18 mouse cellular contexts compared by ENCODE assay signal in genomic region chr15:79562417-79562816, GRCm38 (mm10). TPM values are rescaled to one million over a fixed set of nuclear protein-coding genes. Genes with fewer than 3 reads are reported as not detected.
DNase-seq lines count a peak whose midpoint lies in the region; ATAC-seq and TF ChIP-seq lines count a peak whose summit lies in the region.
"Had no signal": no experiment of that assay in that cellular context is flagged by ENCODE, and none has a peak within 500 bp of the region (broad histone marks: within the 10 kb centered on the region; RNA-seq: fewer than 3 reads in every experiment).

No protein-coding gene starts in this region.

- H3K9ac ChIP-seq in lung, postnatal 0 days (replicated peaks; ENCODE audit: low read depth): no peak overlapping the region
- H3K9ac ChIP-seq: embryonic facial prominence, embryonic 13.5 days had no signal

- 59% methylated on average over 9 of the region's 9 CpGs for WGBS in heart, embryonic 10.5 days
- 63% methylated on average over 9 of the region's 9 CpGs for WGBS in lung, postnatal 0 days

- no peak overlapping the region for H3K4me3 ChIP-seq in heart, embryonic 10.5 days
- no peak overlapping the region for H3K4me3 ChIP-seq in left cerebral cortex, adult 2 months
- H3K4me3 ChIP-seq in lung, postnatal 0 days (ENCODE audit: low read depth, low read length): no peak overlapping the region
- H3K4me3 ChIP-seq: embryonic facial prominence, embryonic 13.5 days had no signal

- intact Hi-C loops in left cerebral cortex, adult 2 months (cut with DNase I): loop anchor here (2.0 to 5.0 kb wide), 2 partner anchors 14 to 40 kb away; no protein-coding TSS in a partner anchor

- H3K27me3 ChIP-seq in heart, embryonic 10.5 days (ENCODE audit: insufficient read depth, poor library complexity, severe bottlenecking): 0 out of 2 replicates have a peak, but pooled peaks cover 4% of the 10 kb centered on the region
- no peaks in the 10 kb centered on the region for H3K27me3 ChIP-seq in lung, postnatal 0 days (replicated peaks; ENCODE audit: insufficient read depth, low read length)
- H3K27me3 ChIP-seq: embryonic facial prominence, embryonic 13.5 days had no signal

- ATAC-seq in lung, postnatal 0 days: no peak
- ATAC-seq: forebrain, embryonic 16.5 days; intestine, embryonic 16.5 days had no signal

- no peaks in the 10 kb centered on the region for H3K9me3 ChIP-seq in heart, embryonic 10.5 days
- H3K9me3 ChIP-seq in lung, postnatal 0 days (ENCODE audit: low read length): no peaks in the 10 kb centered on the region
- H3K9me3 ChIP-seq: embryonic facial prominence, embryonic 13.5 days had no signal

- peak overlapping the region; percentile 42; the same call in 1 of the 2 replicates for H3K27ac ChIP-seq in heart, embryonic 10.5 days
- H3K27ac ChIP-seq in left cerebral cortex, adult 2 months: peak overlapping the region; percentile 66
- no peak overlapping the region for H3K27ac ChIP-seq in lung, postnatal 0 days (ENCODE audit: low read length)
- H3K27ac ChIP-seq: embryonic facial prominence, embryonic 13.5 days had no signal

- no peak overlapping the region for H3K4me2 ChIP-seq in lung, postnatal 0 days (replicated peaks; ENCODE audit: low read depth, low read length)
- H3K4me2 ChIP-seq: embryonic facial prominence, embryonic 13.5 days; liver, embryonic 11.5 days had no signal

- H3K4me1 ChIP-seq in heart, embryonic 10.5 days: peaks cover 4% of the 10 kb centered on the region
- no peaks in the 10 kb centered on the region for H3K4me1 ChIP-seq in lung, postnatal 0 days (ENCODE audit: insufficient read depth, low read depth, low read length)

- no peaks in the 10 kb centered on the region for H3K36me3 ChIP-seq in heart, embryonic 10.5 days
- no peaks in the 10 kb centered on the region for H3K36me3 ChIP-seq in lung, postnatal 0 days (ENCODE audit: insufficient read depth, low read length)
- H3K36me3 ChIP-seq: embryonic facial prominence, embryonic 13.5 days had no signal

- DNase-seq in heart, embryonic 10.5 days (ENCODE audit: low spot score): no peak
- DNase-seq in heart, adult 9 months (ENCODE audit: low spot score in 2 of 2): no peak
- DNase-seq in right cerebral cortex, adult 18-20 months: peak; percentile 72
- DNase-seq in right cerebral cortex, postnatal 4 days: no peak
- DNase-seq in left cerebral cortex, adult 2 months (ENCODE audit: extremely low spot score in 1 of 2, low spot score in 2 of 2): peak; percentile 33 to 57
- DNase-seq in right cerebral cortex, postnatal 36 days (ENCODE audit: low spot score in 2 of 2): peak; percentile 49 to 83
- no peak for DNase-seq in lung, postnatal 0 days (ENCODE audit: low spot score)
- DNase-seq in c-Kit-positive CD71-positive TER-119-positive erythroid progenitor cells, embryonic 14.5 days (ENCODE audit: low spot score): no peak
- DNase-seq: adrenal gland, adult 8-10 months; cerebellum, postnatal 36 days; kidney, postnatal 4 days; thymus, postnatal 25 days had no signal

- no peak for TF ChIP-seq EP300 in lung, postnatal 0 days (IDR thresholded peaks at IDR 0.05)

- TF ChIP-seq CTCF in left cerebral cortex, adult 2 months (IDR thresholded peaks at IDR 0.05): no peak
- no peak for TF ChIP-seq CTCF in lung, postnatal 0 days (IDR thresholded peaks at IDR 0.05)

RNA-seq across cellular contexts. Expression of gene Ddx17, which starts 15.9 kb away (rescaled TPM):
- polyA plus RNA-seq in heart, embryonic 10.5 days (2016; fragmentation: Nextera tagmentation; extraction: Ambion mirVana): 33.3 and 37.5 TPM in 2 replicates
- 100 to 1,000 TPM; 323 to 340 TPM for total RNA-seq in left cerebral cortex, adult 2 months (2021)
- polyA plus RNA-seq in lung, postnatal 0 days (2015; fragmentation: Nextera tagmentation; extraction: Ambion mirVana): 28.3 and 39.6 TPM in 2 replicates

RNA-seq across cellular contexts. Expression of gene Dmc1, which starts 42.5 kb away (rescaled TPM):
- 1.2 and 1.5 TPM in 2 replicates for polyA plus RNA-seq in heart, embryonic 10.5 days (2016; fragmentation: Nextera tagmentation; extraction: Ambion mirVana)
- total RNA-seq in left cerebral cortex, adult 2 months (2021): under 1 TPM; 0.66 to 0.91 TPM
- polyA plus RNA-seq in lung, postnatal 0 days (2015; fragmentation: Nextera tagmentation; extraction: Ambion mirVana): 0.90 and 1.2 TPM in 2 replicates
- total RNA-seq: heart, adult 18-20 months had no signal

RNA-seq across cellular contexts. Expression of gene Kdelr3, which starts 46.2 kb away (rescaled TPM):
- polyA plus RNA-seq in heart, embryonic 10.5 days (2016; fragmentation: Nextera tagmentation; extraction: Ambion mirVana): 29.8 and 40.5 TPM in 2 replicates
- under 1 TPM; 0.32 to 0.33 TPM for total RNA-seq in left cerebral cortex, adult 2 months (2021)
- polyA plus RNA-seq in lung, postnatal 0 days (2015; fragmentation: Nextera tagmentation; extraction: Ambion mirVana): 54.3 and 64.5 TPM in 2 replicates

RNA-seq across cellular contexts. Expression of gene Kcnj4, which starts 57.4 kb away (rescaled TPM):
- polyA plus RNA-seq in heart, embryonic 10.5 days (2016; fragmentation: Nextera tagmentation; extraction: Ambion mirVana): 0.06 TPM in 1 of 2 replicates, not detected in the other
- 100 to 1,000 TPM; 186 to 202 TPM for total RNA-seq in left cerebral cortex, adult 2 months (2021)
- polyA plus RNA-seq in lung, postnatal 0 days (2015; fragmentation: Nextera tagmentation; extraction: Ambion mirVana): not detected in 2 replicates
- polyA plus RNA-seq: embryonic facial prominence, embryonic 13.5 days; intestine, embryonic 16.5 days; liver, embryonic 11.5 days; lung, embryonic 16.5 days had no signal

Comparison
In these comparisons a context has a peak if more than half of its experiments do, and no peak if none do; other contexts are left out.
1. DNase-seq: peak in right cerebral cortex, adult 18-20 months (single experiment), left cerebral cortex, adult 2 months (2 of 2) and right cerebral cortex, postnatal 36 days (2 of 2); none in heart, embryonic 10.5 days (single experiment), heart, adult 9 months (0 of 2), right cerebral cortex, postnatal 4 days (single experiment), lung, postnatal 0 days (single experiment) and c-Kit-positive CD71-positive TER-119-positive erythroid progenitor cells, embryonic 14.5 days (single experiment).